Mouse (Mus musculus) C2C12 (cell line): ENCODE results near the gene Insrr. TPM values are rescaled to one million over a fixed set of nuclear protein-coding genes. Genes with fewer than 3 reads are reported as not detected.

Experiments
- H3K27me3 ChIP-seq: one replicate; pipeline ENCODE4 v1.6.1; 2011; ENCODE audit not compliant: control insufficient read depth, insufficient read depth, insufficient read length
- H3K36me3 ChIP-seq: one replicate; pipeline ENCODE4 v1.6.1; 2011; ENCODE audit not compliant: control insufficient read depth, insufficient read depth
- H3K4me3 ChIP-seq: one replicate; pipeline ENCODE4 v1.5.1; 2011; ENCODE audit warnings: mild to moderate bottlenecking, control low read depth; ENCODE audit not compliant: poor library complexity, insufficient read depth, severe bottlenecking
- H3K79me2 ChIP-seq: one replicate; pipeline ENCODE4 v1.6.1; 2011; ENCODE audit not compliant: control insufficient read depth, insufficient read depth
- H3K79me3 ChIP-seq: one replicate; pipeline ENCODE4 v1.6.1; 2011; ENCODE audit warnings: low read depth, control low read depth
- H3ac ChIP-seq: one replicate; pipeline ENCODE3; 2011; ENCODE audit warnings: low read depth; ENCODE audit not compliant: control insufficient read depth, insufficient read length
- CEBPB ChIP-seq: IDR thresholded peaks from one replicate; pipeline ENCODE4 v1.6.1; 2011; ENCODE audit warnings: low read depth, mild to moderate bottlenecking, control low read depth, moderate library complexity
- CTCF ChIP-seq: IDR thresholded peaks from one replicate; pipeline ENCODE4 v1.5.1; 2011; ENCODE audit not compliant: control insufficient read depth, insufficient read depth, insufficient read length
- FOSL1 ChIP-seq: IDR thresholded peaks from one replicate; pipeline ENCODE4 v1.8.0; 2011; ENCODE audit warnings: mild to moderate bottlenecking, low read length; ENCODE audit not compliant: poor library complexity, insufficient read depth, severe bottlenecking
- MAX ChIP-seq: IDR thresholded peaks from one replicate; pipeline ENCODE4 v1.6.1; 2011; ENCODE audit warnings: mild to moderate bottlenecking, control low read depth
- MYOD1 ChIP-seq: IDR thresholded peaks from one replicate; pipeline ENCODE4 v1.6.1; 2011; ENCODE audit warnings: low read depth; ENCODE audit not compliant: control insufficient read depth, insufficient read length
- MYOG ChIP-seq: IDR thresholded peaks from one replicate; pipeline ENCODE4 v1.6.1; 2011; ENCODE audit not compliant: control insufficient read depth, insufficient read length; ENCODE audit errors: extremely low read depth
- USF1 ChIP-seq: IDR thresholded peaks from one replicate; pipeline ENCODE4 v1.6.1; 2011; ENCODE audit warnings: low read depth, mild to moderate bottlenecking, control low read depth, moderate library complexity
- polyA plus RNA-seq: library from polyadenylated mRNA; unstranded; fragments of >200 nt; fragmentation: generic; extraction: Trizol; gene quantifications from one replicate; pipeline ENCODE4 v1.2.1, GENCODE M21; 2012; ENCODE audit warnings: missing spikeins

Gene Insrr
- polyA plus RNA-seq, 1 experiment = not detected

DNA sequence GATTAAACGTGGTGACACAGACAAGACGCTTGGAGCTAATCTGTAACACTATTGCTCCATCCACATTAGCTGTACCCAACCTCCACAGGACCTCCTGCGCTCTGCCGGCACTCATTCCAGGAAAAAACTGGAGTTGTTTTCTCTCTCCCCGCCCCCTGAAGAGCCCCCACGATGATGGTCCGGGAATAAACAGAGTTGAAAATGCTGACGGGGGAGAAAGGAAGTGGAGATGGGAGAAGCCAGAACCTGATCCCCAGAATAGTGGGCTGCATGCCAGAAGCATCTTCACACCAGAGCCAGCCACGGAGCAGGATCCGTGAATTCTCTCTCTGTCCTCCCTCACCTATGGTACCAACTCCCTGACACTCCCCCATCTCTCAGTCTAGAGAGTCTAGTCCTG is 32.2 kb upstream of the Insrr start:
- no peaks in the 10 kb centered on the region for H3K79me3 ChIP-seq
- TF ChIP-seq CTCF = no peak
- TF ChIP-seq MYOD1 = no peak
- TF ChIP-seq MAX = no peak
- TF ChIP-seq USF1 = no peak
- H3K79me2 ChIP-seq = no peaks in the 10 kb centered on the region
- no peaks in the 10 kb centered on the region for H3K36me3 ChIP-seq
- H3ac ChIP-seq = no peak overlapping the region
- H3K27me3 ChIP-seq = no peaks in the 10 kb centered on the region
- no peak overlapping the region for H3K4me3 ChIP-seq

- Histone ChIP-seq H3K4me3 (no peak overlapping the region), H3K36me3 (no peaks in the 10 kb centered on the region), H3K79me2 (no peaks in the 10 kb centered on the region), H3K79me3 (no peaks in the 10 kb centered on the region), H3ac (no peak overlapping the region), H3K27me3 (no peaks in the 10 kb centered on the region)
- TF ChIP-seq CEBPB = no peak
- TF ChIP-seq MYOD1 = no peak
- TF ChIP-seq MAX = no peak
- TF ChIP-seq CTCF = no peak
- TF ChIP-seq MYOG = no peak
- TF ChIP-seq USF1 = no peak
- no peak for TF ChIP-seq FOSL1
Observed at GRCm38 (mm10) chr3:87765091-87765490, 31.7 kb upstream of the Insrr start.

- TF ChIP-seq USF1 (no peak), CEBPB (no peak), MYOG (no peak), MAX (no peak), MYOD1 (no peak), CTCF (no peak), FOSL1 (no peak)
- H3K4me3 ChIP-seq = no peak overlapping the region
- H3ac ChIP-seq = no peak overlapping the region
- H3K36me3 ChIP-seq = no peaks in the 10 kb centered on the region
- H3K79me2 ChIP-seq = no peaks in the 10 kb centered on the region
- H3K27me3 ChIP-seq = no peaks in the 10 kb centered on the region
- H3K79me3 ChIP-seq = no peaks in the 10 kb centered on the region
Observed at GRCm38 (mm10) chr3:87765631-87766283, 31.0 kb upstream of the Insrr start.

- H3K79me2 ChIP-seq = no peaks in the 10 kb centered on the region
- no peaks in the 10 kb centered on the region for H3K36me3 ChIP-seq
- H3K79me3 ChIP-seq = no peaks in the 10 kb centered on the region
- TF ChIP-seq USF1 = no peak
- no peak for TF ChIP-seq MYOD1
- TF ChIP-seq CEBPB = no peak
- TF ChIP-seq MYOG = no peak
- no peak for TF ChIP-seq MAX
- no peak for TF ChIP-seq FOSL1
- TF ChIP-seq CTCF = no peak
- no peak overlapping the region for H3K4me3 ChIP-seq
- H3K27me3 ChIP-seq = no peaks in the 10 kb centered on the region
- no peak overlapping the region for H3ac ChIP-seq
Observed at GRCm38 (mm10) chr3:87766284-87766667, 30.5 kb upstream of the Insrr start.

DNA sequence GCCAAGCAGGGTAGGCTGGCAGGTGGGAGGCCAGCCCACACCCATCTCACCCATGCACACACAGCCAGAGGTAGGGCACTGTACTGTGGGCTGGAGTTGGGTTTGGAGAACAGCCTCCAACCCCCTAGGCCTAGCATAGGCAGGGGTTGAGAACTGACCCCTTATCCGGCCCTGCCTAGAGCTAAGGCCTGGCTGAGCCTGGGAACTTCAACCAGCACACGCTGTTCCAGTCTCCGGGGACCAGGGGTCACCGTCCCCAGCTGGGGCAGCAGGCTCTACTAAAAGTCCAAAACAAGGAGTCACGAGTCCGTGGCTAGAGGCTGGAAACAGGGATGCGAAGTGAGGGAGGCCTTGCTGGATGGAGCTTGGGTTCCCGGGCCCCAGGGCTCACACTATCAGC is 29.0 kb upstream of the Insrr start:
- Histone ChIP-seq H3K79me2 (no peaks in the 10 kb centered on the region), H3K4me3 (no peak overlapping the region), H3K79me3 (no peaks in the 10 kb centered on the region)

GRCm38 (mm10) chr3:87768431-87768830 is 28.3 kb upstream of the Insrr start:
- no peaks in the 10 kb centered on the region for H3K36me3 ChIP-seq
- no peak for TF ChIP-seq CEBPB
- no peak for TF ChIP-seq FOSL1
- no peak for TF ChIP-seq MYOD1
- TF ChIP-seq MYOG = no peak
- no peak for TF ChIP-seq CTCF
- TF ChIP-seq USF1 = no peak
- TF ChIP-seq MAX = no peak
- no peaks in the 10 kb centered on the region for H3K79me3 ChIP-seq
- no peak overlapping the region for H3ac ChIP-seq
- H3K27me3 ChIP-seq = peaks cover 21% of the 10 kb centered on the region
- no peak overlapping the region for H3K4me3 ChIP-seq
- H3K79me2 ChIP-seq = no peaks in the 10 kb centered on the region

More for the DNA sequence above, 29.0 kb upstream of the Insrr start:
- H3ac ChIP-seq = no peak overlapping the region
- H3K36me3 ChIP-seq = no peaks in the 10 kb centered on the region
- H3K27me3 ChIP-seq = peaks cover 14% of the 10 kb centered on the region
- TF ChIP-seq MYOG (no peak), USF1 (no peak), MYOD1 (no peak)
